Mouse (Mus musculus) heart, embryonic 16.5 days (tissue): Measurements from ENCODE around the gene E330017A01Rik. TPM values are rescaled to one million over a fixed set of nuclear protein-coding genes. Genes with fewer than 3 reads are reported as not detected.
"Not testable (repeated sequence)": the region's sequence is repeated elsewhere in the genome, so short reads cannot be mapped to it uniquely, and the experiment has no call there.

Experiments used
- ATAC-seq: fragments of 200-750 bp; cut with Nextera tagmentation; replicated peaks from 2 replicates; pipeline ENCODE4 v1.8.0; 2017; ENCODE audit warnings: moderate number of reproducible peaks; ENCODE audit not compliant: insufficient read depth, low FRiP score; ENCODE audit errors: extremely low read depth
- H3K27ac ChIP-seq: fragments of 300-500 bp; sonication (generic); 2 replicates; pipeline ENCODE4 v1.5.1; 2014; ENCODE audit warnings: mild to moderate bottlenecking, low read length, control low read depth, moderate library complexity
- H3K27me3 ChIP-seq: fragments of 300-500 bp; sonication (generic); 2 replicates; pipeline ENCODE4 v1.6.1; 2014; ENCODE audit warnings: low read length, mixed read lengths; ENCODE audit not compliant: control insufficient read depth, insufficient read depth
- H3K36me3 ChIP-seq: fragments of 300-500 bp; sonication (generic); 2 replicates; pipeline ENCODE4 v1.6.1; 2014; ENCODE audit not compliant: control insufficient read depth, insufficient read depth
- H3K4me1 ChIP-seq: fragments of 300-500 bp; sonication (generic); 2 replicates; pipeline ENCODE4 v1.6.1; 2014; ENCODE audit warnings: low read length, mixed read lengths; ENCODE audit not compliant: control insufficient read depth, insufficient read depth
- H3K4me2 ChIP-seq: fragments of 300-500 bp; sonication (generic); 2 replicates; pipeline ENCODE4 v1.6.1; 2014; ENCODE audit warnings: low read depth, mild to moderate bottlenecking, control low read depth, low read length
- H3K4me3 ChIP-seq: fragments of 300-500 bp; sonication (generic); 2 replicates; pipeline ENCODE4 v1.5.1; 2014; ENCODE audit warnings: mild to moderate bottlenecking, control low read depth, low read length
- H3K9ac ChIP-seq: fragments of 300-500 bp; sonication (generic); 2 replicates; pipeline ENCODE4 v1.6.1; 2014; ENCODE audit warnings: low read length, control low read depth
- H3K9me3 ChIP-seq: fragments of 300-500 bp; sonication (generic); replicated peaks from 2 replicates; pipeline ENCODE4 v1.6.1; 2016; ENCODE audit warnings: low read length; ENCODE audit not compliant: control insufficient read depth
- WGBS: fragments of 180-500 bp; shearing (Covaris S2); extraction: QIAGEN DNeasy Blood & Tissue Kit; methylation state at CpG from one replicate; pipeline ENCODE4 v1.1.7; 2014; 5-methylcytosine and 5-hydroxymethylcytosine counted together
- polyA plus RNA-seq: library from polyadenylated mRNA; unstranded; fragments of >200 nt; fragmentation: Nextera tagmentation; extraction: Ambion mirVana; gene quantifications from 2 replicates; pipeline ENCODE4 v1.2.1, GENCODE M21; 2015

The E330017A01Rik gene
- polyA plus RNA-seq, 1 experiment from 2014 or later, result not detected

DNA sequence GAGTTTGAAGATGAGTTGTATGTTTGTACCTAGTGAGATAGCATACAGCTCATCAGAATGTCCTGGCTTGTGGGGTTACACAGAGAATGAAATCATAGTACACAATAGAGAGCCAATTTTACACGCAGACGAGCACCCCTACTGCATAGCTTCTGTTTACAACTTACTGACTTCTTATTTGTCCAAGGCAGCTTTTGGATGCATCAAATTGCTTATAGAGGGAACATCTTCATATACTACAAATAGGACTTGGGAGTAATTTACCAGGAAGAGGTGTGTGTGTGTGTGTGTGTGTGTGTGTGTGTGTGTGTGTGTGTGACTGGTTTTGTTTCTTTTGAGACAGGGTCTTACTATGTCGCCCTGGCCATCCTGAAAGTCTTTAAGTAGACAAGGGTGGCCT, 30.0 kb upstream of the E330017A01Rik start:
- Histone ChIP-seq H3K9me3 (no peaks in the 10 kb centered on the region), H3K36me3 (peaks cover 5% of the 10 kb centered on the region; the same call in 1 of the 2 replicates), H3K9ac (no peak overlapping the region), H3K27ac (peak overlapping the region; percentile 93), H3K4me3 (no peak overlapping the region), H3K4me2 (no peak overlapping the region), H3K27me3 (no peaks in the 10 kb centered on the region), H3K4me1 (peaks cover 20% of the 10 kb centered on the region)
- no peak for ATAC-seq
- WGBS, result 76% methylated on average over 3 of the region's 3 CpGs

DNA sequence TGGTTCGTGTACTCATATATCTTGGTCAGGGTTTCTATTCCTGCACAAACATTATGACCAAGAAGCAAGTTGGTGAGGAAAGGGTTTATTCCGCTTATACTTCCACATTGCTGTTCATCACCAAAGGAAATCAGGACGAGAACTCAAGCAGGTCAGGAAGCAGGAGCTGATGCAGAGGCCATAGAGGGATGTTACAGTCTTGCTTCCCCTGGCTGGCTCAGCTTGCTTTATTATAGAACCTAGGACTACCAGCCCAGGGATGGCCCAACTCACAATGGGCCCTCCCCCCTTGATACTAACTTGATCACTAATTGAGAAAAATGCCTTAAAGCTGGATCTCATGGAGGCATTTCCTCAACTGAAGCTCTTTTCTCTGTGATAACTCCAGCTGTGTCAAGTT, 28.1 kb upstream of the E330017A01Rik start:
- H3K9ac ChIP-seq, H3K4me2 ChIP-seq, H3K36me3 ChIP-seq, H3K27ac ChIP-seq, H3K27me3 ChIP-seq, ATAC-seq, H3K4me3 ChIP-seq, H3K9me3 ChIP-seq: not testable (repeated sequence)
- H3K4me1 ChIP-seq, result peaks cover 19% of the 10 kb centered on the region
- WGBS, result 85% methylated on average over 3 of the region's 3 CpGs

DNA sequence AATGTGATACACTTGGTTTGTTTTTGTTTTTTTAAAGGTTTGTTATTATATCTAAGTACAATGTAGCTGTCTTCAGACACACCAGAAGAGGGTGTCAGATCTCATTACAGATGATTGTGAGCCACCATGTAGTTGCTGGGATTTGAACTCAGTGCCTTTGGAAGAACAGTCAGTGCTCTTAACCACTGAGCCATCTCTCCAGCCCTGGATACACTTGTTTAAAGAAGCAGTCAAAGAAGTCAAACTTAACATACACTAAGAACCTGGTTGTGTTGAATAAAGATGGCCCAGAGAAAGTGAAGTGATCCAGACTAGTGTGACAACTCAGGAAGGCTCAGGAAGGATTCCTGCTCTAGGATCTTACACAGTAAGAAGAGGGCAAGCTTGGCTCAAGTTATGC, 26.6 kb upstream of the E330017A01Rik start:
- ATAC-seq, H3K4me3 ChIP-seq, H3K9me3 ChIP-seq, H3K36me3 ChIP-seq, H3K9ac ChIP-seq, H3K4me2 ChIP-seq, H3K27ac ChIP-seq, H3K27me3 ChIP-seq: not testable (repeated sequence)
- H3K4me1 ChIP-seq, result peaks cover 11% of the 10 kb centered on the region

DNA sequence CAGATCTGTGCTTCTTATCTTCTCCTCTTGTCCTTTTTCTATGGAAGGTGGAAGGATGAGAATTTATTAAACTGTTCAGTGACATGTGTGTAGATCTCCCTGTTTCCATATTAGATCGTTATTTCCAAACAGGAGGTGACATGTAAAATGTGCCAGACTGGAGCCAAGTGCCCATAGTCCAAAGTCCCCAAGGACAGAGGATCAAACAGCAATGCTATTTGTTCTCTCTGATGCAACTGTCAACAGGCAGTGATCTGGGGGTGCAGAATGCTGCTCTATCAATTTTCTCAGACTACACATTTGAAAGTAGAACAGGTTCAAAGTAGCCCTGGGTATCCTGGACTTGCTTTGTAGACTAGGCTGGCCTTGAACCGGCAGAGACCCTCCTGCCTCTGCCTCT, 25.3 kb upstream of the E330017A01Rik start:
- Histone ChIP-seq H3K27ac (no peak overlapping the region), H3K4me1 (peaks cover 2% of the 10 kb centered on the region; the same call in 1 of the 2 replicates), H3K36me3 (no peaks in the 10 kb centered on the region), H3K27me3 (no peaks in the 10 kb centered on the region), H3K9ac (no peak overlapping the region), H3K4me3 (no peak overlapping the region), H3K9me3 (no peaks in the 10 kb centered on the region), H3K4me2 (no peak overlapping the region)
- WGBS, result 77% methylated on average over 2 of the region's 2 CpGs
- no peak for ATAC-seq

DNA sequence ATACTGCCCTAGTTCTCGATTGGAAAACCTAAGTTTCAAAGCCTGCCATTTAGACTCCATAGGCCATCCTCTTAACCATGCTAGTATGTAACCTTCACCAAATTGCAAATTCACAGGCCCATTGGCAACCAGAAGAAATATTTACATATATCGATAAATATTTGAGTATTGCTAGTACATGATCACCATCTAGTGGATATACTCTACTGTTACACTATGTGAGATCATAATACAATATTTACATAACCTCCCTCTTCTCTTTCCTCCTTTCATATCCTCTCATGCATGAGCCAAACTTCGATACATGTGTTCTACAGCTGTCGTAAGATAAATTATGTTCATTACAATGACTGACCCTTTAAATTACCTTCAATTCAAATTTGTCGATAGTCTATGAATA, 24.5 kb upstream of the E330017A01Rik start:
- Histone ChIP-seq H3K27me3 (no peaks in the 10 kb centered on the region), H3K36me3 (no peaks in the 10 kb centered on the region), H3K4me1 (no peaks in the 10 kb centered on the region), H3K4me3 (no peak overlapping the region), H3K4me2 (no peak overlapping the region), H3K9me3 (no peaks in the 10 kb centered on the region), H3K9ac (no peak overlapping the region), H3K27ac (no peak overlapping the region)
- WGBS, result 59% methylated on average over 5 of the region's 5 CpGs
- no peak for ATAC-seq

DNA sequence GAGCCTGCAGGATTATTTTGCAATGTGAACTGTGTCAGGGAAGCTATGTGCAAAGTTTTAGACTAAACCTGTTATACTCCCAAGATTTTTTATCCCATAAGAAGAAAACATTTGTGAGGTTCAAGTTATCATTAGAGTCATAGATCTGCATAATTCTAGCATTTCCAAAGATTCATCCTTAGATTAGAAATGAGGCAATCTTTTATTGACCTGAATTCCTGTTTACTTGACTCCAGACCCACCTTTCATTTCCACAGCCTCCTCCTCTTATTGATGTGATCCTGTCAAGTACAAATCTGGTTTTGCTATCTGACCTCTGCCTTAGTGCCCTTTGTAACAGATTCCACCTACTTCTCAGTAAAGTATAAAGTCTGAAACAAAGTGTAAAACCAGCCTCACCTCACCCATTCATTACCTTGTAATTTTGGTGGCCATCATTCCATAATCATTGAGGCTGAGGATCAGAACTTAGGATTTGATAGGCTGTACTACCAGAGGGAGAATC, 23.8 kb upstream of the E330017A01Rik start:
- H3K27me3 ChIP-seq, result no peaks in the 10 kb centered on the region

DNA sequence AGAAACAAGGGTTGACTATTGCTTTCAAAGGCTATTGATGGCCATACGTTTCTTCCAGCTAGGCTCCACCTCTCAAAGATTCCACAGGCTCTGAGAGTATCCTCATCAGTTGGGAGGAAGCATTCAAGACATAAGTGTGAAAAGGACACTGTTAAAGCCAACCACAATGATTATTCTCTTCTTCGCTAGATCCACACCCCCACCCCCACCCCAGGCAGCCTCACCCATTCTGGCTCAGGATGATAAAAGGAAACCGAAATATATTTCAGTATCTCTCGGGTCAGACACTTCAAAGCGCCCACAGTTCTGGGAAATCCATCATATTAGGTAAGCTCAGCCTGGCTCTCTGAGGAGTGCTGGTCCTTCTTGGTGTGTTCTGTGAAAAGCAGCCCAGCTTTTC, 23.3 kb upstream of the E330017A01Rik start:
- Histone ChIP-seq H3K4me2 (no peak overlapping the region), H3K27me3 (no peaks in the 10 kb centered on the region), H3K4me3 (no peak overlapping the region), H3K9ac (no peak overlapping the region), H3K36me3 (no peaks in the 10 kb centered on the region), H3K27ac (no peak overlapping the region), H3K9me3 (no peaks in the 10 kb centered on the region), H3K4me1 (no peaks in the 10 kb centered on the region)
- WGBS, result 52% methylated on average over 5 of the region's 5 CpGs
- ATAC-seq, result no peak

More for the DNA sequence above, 23.8 kb upstream of the E330017A01Rik start:
- H3K36me3 ChIP-seq, result no peaks in the 10 kb centered on the region
- H3K9me3 ChIP-seq, result no peaks in the 10 kb centered on the region
- no peak overlapping the region for H3K27ac ChIP-seq
- no peak overlapping the region for H3K9ac ChIP-seq
- no peak for ATAC-seq
- H3K4me3 ChIP-seq, result no peak overlapping the region
- H3K4me1 ChIP-seq, result no peaks in the 10 kb centered on the region
- no peak overlapping the region for H3K4me2 ChIP-seq

DNA sequence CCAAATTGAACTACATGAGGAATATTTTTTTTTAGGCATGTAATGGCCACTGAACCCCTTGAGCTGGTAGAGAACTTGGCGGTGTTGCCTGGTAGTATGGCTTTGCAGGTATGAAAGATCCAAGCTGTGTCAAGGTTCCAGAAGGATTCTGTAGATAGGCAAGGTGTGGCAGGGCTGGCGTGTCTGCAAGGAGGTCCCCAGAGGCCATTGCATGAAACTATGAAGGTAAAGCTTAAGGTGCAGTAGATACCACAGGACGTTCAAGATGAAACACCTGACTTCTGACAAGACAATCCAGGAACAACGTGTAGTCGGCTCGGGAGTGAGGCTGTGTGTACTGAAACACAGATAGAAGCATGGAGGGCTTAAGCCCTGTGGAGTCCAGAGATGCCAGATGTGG, 20.1 kb upstream of the E330017A01Rik start:
- no peaks in the 10 kb centered on the region for H3K4me1 ChIP-seq
- no peaks in the 10 kb centered on the region for H3K27me3 ChIP-seq
- no peak overlapping the region for H3K27ac ChIP-seq
- 86% methylated on average over 6 of the region's 6 CpGs for WGBS
- no peaks in the 10 kb centered on the region for H3K36me3 ChIP-seq
- H3K9me3 ChIP-seq, result no peaks in the 10 kb centered on the region
- no peak overlapping the region for H3K4me3 ChIP-seq
- H3K4me2 ChIP-seq, result no peak overlapping the region
- ATAC-seq, result no peak
- H3K9ac ChIP-seq, result no peak overlapping the region

DNA sequence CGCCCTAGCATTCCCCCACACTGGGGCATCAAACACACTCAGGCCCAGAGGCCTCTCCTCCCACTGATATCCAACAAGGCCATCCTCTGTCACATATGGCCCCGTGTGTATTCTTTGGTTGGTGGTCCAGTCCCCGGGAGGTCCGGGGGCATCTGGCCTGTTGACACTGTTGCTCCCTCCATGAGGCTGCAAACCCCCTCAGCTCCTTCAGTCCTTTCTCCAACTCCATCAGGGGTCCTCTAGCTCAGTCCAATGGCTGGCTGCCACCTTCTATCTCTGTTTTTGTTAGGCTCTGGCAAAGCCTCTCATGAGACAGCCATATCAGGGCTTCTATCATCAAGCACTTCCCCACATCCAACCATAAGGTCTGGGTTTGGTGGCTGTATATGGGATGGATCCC, 18.0 kb upstream of the E330017A01Rik start:
- Histone ChIP-seq H3K4me3 (no peak overlapping the region), H3K4me2 (no peak overlapping the region), H3K27ac (no peak overlapping the region), H3K27me3 (no peaks in the 10 kb centered on the region), H3K4me1 (no peaks in the 10 kb centered on the region), H3K36me3 (no peaks in the 10 kb centered on the region), H3K9ac (no peak overlapping the region), H3K9me3 (no peaks in the 10 kb centered on the region)
- WGBS, result 70% methylated on average over 4 of the region's 4 CpGs
- ATAC-seq, result no peak

DNA sequence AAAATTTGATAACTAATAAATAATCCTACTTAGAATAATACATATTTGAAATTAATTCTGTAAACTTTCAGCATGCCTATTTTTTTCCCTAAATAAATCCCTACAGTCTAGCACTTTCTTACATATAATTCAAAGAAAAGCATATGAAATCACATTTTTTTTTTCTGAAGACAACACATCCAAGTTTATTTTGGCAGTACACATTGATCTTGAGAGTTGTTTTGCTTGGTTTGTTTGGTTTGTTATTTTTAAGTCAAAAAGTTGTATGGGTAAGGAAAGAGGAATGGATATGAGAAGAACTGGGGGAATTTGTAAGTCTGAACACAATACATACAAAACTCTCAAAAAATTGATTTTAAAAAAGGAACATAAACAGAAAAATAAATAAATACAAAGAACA, 17.2 kb upstream of the E330017A01Rik start:
- Histone ChIP-seq H3K27ac (no peak overlapping the region), H3K9ac (no peak overlapping the region), H3K4me2 (no peak overlapping the region), H3K9me3 (no peaks in the 10 kb centered on the region), H3K36me3 (no peaks in the 10 kb centered on the region), H3K4me3 (no peak overlapping the region), H3K4me1 (no peaks in the 10 kb centered on the region), H3K27me3 (no peaks in the 10 kb centered on the region)
- ATAC-seq, result no peak
